Mouse (Mus musculus): ENCODE results near the gene Susd4.

The Susd4 gene

GRCm38 (mm10) chr1:182787030-182787429, 23.4 kb downstream of the Susd4 start:
- no peak for DNase-seq (ENCODE audit: low spot score in 2 of 2)

- no peak for DNase-seq (ENCODE audit: low spot score in 2 of 2)
Observed at GRCm38 (mm10) chr1:182788896-182789295, 25.2 kb downstream of the Susd4 start.

DNA sequence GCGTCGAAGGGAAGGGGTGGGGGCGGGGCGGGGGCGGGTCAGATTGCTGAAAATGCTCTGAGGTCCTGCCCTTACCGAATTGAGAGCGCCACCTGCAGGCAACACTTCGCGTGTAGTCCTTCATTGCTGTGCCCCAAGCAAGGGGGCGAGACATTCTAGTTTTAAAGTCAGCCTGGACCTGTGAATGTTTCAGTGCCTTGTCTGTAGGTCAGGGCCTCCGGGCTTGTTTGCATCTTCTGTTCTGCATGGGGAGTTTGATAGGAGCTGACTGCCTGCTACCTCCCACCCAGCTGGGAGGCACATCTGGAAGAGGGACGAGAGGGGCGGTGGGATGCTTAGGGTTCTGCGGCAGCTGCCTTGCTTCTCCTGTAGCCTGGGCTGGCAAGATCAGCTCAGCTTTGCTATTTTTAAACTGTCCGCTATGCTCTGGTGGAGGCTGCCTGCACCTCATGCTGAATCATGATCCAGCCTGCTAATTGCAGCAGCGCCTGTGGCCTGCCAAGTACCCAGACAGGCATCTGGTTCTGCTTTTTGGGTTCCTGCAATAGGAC, 28.9 kb downstream of the Susd4 start:
- DNase-seq (ENCODE audit: low spot score in 2 of 2) = peak; percentile 57 to 65

DNA sequence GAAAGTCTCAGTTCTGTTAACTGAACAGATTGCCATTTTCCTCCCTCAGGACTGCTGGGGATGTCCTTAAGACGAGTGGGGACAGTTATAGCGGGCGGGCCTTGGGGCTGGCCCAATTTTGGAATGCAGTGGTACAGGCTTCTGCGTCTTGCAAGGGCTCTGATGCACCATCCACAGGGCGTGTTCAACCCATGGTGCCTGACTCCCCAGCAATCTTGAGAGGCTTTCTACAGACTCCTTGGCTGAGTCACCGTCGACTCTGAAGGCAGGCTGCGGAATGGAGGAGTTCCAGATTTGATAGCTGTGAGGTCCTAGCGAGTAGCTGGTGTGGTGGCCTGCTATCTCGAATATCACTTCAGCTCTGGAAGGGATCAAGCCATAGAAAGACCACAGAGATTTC, 30.6 kb downstream of the Susd4 start:
- DNase-seq (ENCODE audit: low spot score in 2 of 2) = peak in 1 of 2 experiments; percentile 44

DNA sequence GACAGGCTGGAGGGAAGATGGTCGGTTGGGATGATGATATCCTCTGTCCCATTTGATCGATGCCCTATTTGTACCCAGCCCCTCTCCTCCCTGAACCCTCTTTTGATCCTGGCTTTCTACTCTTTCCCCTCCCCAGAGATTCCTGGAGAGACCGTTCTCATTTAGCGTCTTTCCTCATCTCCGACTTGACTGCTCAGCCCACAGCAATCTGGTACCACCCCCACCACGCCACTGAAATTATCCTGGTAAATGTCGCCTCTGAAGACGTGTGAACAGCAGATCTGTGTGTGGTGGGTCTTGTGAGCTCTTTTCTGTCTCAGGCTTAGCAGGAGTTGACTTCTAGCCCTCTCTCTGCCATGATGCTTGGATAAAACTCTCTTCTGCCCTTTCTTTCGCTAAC, 31.0 kb downstream of the Susd4 start:
- DNase-seq (ENCODE audit: low spot score in 2 of 2) = peak in 1 of 2 experiments; percentile 63

DNA sequence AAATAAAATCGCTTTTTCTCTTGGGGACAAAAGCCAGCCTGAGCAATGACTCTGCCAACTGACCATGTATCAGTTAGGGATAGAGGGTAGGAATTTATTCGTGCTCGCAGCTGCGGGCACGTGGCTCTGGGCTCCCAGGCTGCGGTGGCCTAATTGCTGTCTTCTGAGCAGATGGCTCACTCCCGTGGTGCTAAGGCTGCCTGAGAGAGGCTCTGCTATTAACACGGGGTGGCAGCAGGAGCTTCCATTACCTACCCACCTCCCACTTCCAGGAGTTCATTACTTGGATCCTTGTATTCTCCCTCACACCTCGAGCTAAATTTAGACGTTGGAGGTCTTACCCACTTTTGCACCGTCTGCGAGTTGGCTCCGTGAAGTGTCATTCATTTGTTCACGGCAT, 33.4 kb downstream of the Susd4 start:
- no peak for DNase-seq (ENCODE audit: low spot score in 2 of 2)

DNA sequence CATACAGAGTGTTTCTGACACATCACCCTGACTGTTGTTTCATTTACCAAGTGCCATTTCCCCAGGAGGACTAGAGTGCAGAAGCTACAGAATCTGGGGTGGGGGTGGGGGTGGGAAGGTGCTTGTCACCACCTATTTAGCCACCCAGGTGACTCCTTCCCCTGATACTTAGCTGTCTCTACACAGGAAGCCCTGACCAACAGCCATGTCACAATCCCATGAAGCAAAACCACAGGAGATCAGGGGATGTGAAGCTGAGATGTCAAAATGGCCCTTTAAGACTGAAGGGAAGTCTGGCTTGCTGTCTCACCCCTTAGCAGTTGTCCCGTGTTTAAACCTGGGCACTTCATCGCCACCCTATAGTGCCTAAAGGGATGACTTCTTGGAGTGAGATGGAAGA, 37.9 kb downstream of the Susd4 start:
- no peak for DNase-seq (ENCODE audit: low spot score in 2 of 2)

GRCm38 (mm10) chr1:182802891-182803290, 39.2 kb downstream of the Susd4 start:
- no peak for DNase-seq (ENCODE audit: low spot score in 2 of 2)

GRCm38 (mm10) chr1:182813991-182814390, 50.3 kb downstream of the Susd4 start:
- no peak for DNase-seq (ENCODE audit: low spot score in 2 of 2)

GRCm38 (mm10) chr1:182814566-182814965, 50.9 kb downstream of the Susd4 start:
- DNase-seq (ENCODE audit: low spot score in 2 of 2) = no peak

- no peak for DNase-seq (ENCODE audit: low spot score in 2 of 2)
Observed at GRCm38 (mm10) chr1:182817106-182817505, 53.4 kb downstream of the Susd4 start.

GRCm38 (mm10) chr1:182817624-182818023, 54.0 kb downstream of the Susd4 start:
- no peak for DNase-seq (ENCODE audit: low spot score in 2 of 2)

DNA sequence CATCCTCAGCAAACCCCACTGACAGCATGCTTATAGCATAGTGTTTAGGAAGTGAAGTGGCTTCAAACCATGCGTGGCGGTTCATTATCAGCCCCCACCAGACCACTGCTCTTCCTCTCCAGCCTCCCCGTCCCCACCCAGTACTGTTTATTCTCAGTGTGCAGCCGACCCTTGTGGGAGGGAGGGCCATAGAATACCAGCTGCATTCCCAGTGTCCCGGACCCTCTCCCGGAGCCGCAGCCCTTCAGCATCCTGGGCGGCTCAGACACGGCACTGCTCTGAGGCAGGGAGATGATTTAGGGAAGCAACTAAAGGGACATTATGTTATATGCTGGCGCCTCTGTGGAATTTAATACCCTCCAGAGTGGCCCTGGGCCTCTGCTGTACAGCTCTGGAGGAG, 55.3 kb downstream of the Susd4 start:
- no peak for DNase-seq (ENCODE audit: low spot score in 2 of 2)

DNA sequence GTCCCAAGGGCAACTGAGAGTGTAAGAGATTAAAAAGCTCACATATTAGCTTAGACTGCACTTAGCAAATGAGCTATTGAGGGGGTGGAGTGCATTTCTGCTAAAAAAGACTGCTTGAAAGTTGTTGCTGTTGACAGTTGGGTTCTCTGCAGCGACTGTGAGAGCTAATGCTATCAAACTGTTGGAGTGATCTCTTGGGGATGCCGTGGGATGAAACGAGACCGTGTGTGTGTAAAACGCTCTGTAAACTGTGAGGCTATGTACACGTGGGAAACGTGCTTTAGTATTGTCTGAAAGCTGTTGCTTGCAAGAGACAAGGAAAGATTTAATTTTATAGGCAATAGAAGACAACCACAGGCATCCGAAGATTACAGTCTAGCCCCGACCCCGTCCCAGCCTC, 59.1 kb downstream of the Susd4 start:
- DNase-seq (ENCODE audit: low spot score in 2 of 2) = no peak

GRCm38 (mm10) chr1:182823723-182824421, 60.2 kb downstream of the Susd4 start:
- peak in 1 of 2 experiments; percentile 24 for DNase-seq (ENCODE audit: low spot score in 2 of 2)

- DNase-seq (ENCODE audit: low spot score in 2 of 2) = no peak
Observed at GRCm38 (mm10) chr1:182826557-182826956, 62.9 kb downstream of the Susd4 start.

- DNase-seq (ENCODE audit: low spot score in 2 of 2) = no peak
Observed at GRCm38 (mm10) chr1:182838061-182838460, 74.4 kb downstream of the Susd4 start.

GRCm38 (mm10) chr1:182839332-182839929, 75.8 kb downstream of the Susd4 start:
- no peak for DNase-seq (ENCODE audit: low spot score in 2 of 2)

- DNase-seq (ENCODE audit: low spot score in 2 of 2) = no peak
Observed at GRCm38 (mm10) chr1:182840011-182840410, 76.4 kb downstream of the Susd4 start.

GRCm38 (mm10) chr1:182840606-182841005, 76.9 kb downstream of the Susd4 start:
- no peak for DNase-seq (ENCODE audit: low spot score in 2 of 2)

DNA sequence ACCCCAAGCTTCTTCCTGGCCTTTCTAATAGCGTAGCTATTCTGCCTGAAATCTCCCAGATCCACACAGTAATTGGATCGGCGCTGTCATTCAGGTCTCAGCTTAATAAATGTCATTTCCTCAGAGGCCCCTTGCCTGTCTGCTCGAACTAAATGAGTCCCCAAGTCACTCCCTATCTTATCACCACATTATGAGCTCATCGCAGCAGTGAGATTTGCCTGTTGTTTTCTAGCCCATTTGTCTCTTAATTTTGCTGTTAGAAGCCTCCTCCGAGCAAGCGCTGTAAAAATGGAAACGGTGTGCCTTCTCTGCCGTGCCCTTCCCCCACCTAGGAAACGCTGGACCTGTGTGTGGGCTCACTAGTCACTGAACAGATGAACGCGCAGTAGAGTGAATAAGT, 85.9 kb downstream of the Susd4 start:
- no peak for DNase-seq (ENCODE audit: low spot score in 2 of 2)

DNA sequence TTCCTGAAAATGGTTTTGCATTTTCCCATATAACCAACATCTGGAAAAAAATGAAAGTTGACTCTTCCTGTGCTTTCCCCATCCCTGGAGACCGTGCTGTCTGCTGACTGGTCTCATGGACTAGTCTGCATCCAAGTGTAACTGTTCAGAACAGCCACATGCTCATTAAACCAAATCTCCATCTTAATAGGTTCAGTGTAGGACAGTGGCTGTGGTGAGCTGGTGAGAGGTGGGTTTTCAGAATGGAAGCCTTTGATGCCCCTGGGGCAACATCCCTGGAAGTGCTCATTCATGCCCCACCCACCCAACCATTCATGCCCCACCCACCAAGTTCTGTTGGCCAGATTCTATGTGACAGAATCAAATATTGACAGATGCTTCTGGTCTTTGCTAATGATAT, 86.4 kb downstream of the Susd4 start:
- no peak for DNase-seq (ENCODE audit: low spot score in 2 of 2)

- no peak for DNase-seq (ENCODE audit: low spot score in 2 of 2)
Observed at GRCm38 (mm10) chr1:182852158-182852557, 88.5 kb downstream of the Susd4 start.
